Mouse (Mus musculus) CH12.LX (cell line): ENCODE results near the gene Nudt15. TPM values are rescaled to one million over a fixed set of nuclear protein-coding genes. Genes with fewer than 3 reads are reported as not detected.

Source experiments
- DNase-seq: peaks from one replicate; pipeline ENCODE4 v3.0.0-alpha.2; 2013; ENCODE audit errors: extremely low read depth
- H3K27ac ChIP-seq: 2 replicates; pipeline ENCODE4 v1.5.1; 2012; ENCODE audit warnings: low read depth, mild to moderate bottlenecking, control low read depth, moderate library complexity; ENCODE audit not compliant: insufficient read depth
- H3K27me3 ChIP-seq: replicated peaks from 2 replicates; pipeline ENCODE3; 2012; ENCODE audit warnings: inconsistent platforms
- H3K36me3 ChIP-seq, 2 experiments: replicated peaks in 1 of 2; 2 replicates each; pipeline versions ENCODE3 to v1.6.1; 2012; ENCODE audit warnings: inconsistent platforms in 1 of 2, low read length in 1 of 2, mild to moderate bottlenecking in 1 of 2, mixed read lengths in 1 of 2, moderate library complexity in 1 of 2; ENCODE audit not compliant: control insufficient read depth in 1 of 2, insufficient read depth in 1 of 2
- H3K4me1 ChIP-seq, 2 experiments: 2 replicates each; pipeline ENCODE4 v1.6.1; 2012; ENCODE audit warnings: inconsistent platforms in 1 of 2, moderate library complexity in 1 of 2; ENCODE audit not compliant: insufficient read depth in 2 of 2, control insufficient read depth in 1 of 2
- H3K4me2 ChIP-seq: 2 replicates; pipeline ENCODE4 v1.6.1; 2012; ENCODE audit warnings: low read depth, mild to moderate bottlenecking, control low read depth; ENCODE audit not compliant: poor library complexity, insufficient read depth, severe bottlenecking
- H3K4me3 ChIP-seq, 3 experiments: fragments of 150-350 bp in 1 of 3; sonication (generic) in 1 of 3; replicated peaks in 1 of 3; 2 replicates each; pipeline versions ENCODE3 to v1.5.1; 2011 to 2012; ENCODE audit warnings: low read depth in 2 of 3, low read length in 2 of 3, mild to moderate bottlenecking in 2 of 3, moderate library complexity in 2 of 3, control low read depth in 1 of 3, improper control_type of control experiment in 1 of 3, inconsistent platforms in 1 of 3, mixed read lengths in 1 of 3; ENCODE audit not compliant: poor library complexity in 1 of 3
- H3K79me2 ChIP-seq: replicated peaks from 2 replicates; pipeline ENCODE4 v1.6.1; 2012; ENCODE audit warnings: mild to moderate bottlenecking, moderate library complexity; ENCODE audit not compliant: control insufficient read depth, poor library complexity, insufficient read depth, severe bottlenecking; ENCODE audit errors: extremely low read depth
- H3K9ac ChIP-seq: 2 replicates; pipeline ENCODE4 v1.6.1; 2012; ENCODE audit warnings: low read depth, mild to moderate bottlenecking, control low read depth, moderate library complexity; ENCODE audit not compliant: insufficient read depth
- H3K9me3 ChIP-seq: replicated peaks from 2 replicates; pipeline ENCODE3; 2012; ENCODE audit warnings: low read length, inconsistent platforms, mixed read lengths
- E2F4 ChIP-seq: IDR thresholded peaks from 2 replicates; pipeline ENCODE4 v1.6.1; 2011; ENCODE audit warnings: low read depth, low read length, improper control_type of control experiment; ENCODE audit not compliant: insufficient replicate concordance
- ELF1 ChIP-seq: IDR thresholded peaks from 2 replicates; pipeline ENCODE4 v1.6.1; 2014; ENCODE audit warnings: low read depth, mild to moderate bottlenecking, inconsistent platforms, low read length, improper control_type of control experiment
- GABPA ChIP-seq: IDR thresholded peaks from 2 replicates; pipeline ENCODE4 v1.6.1; 2012; ENCODE audit warnings: low read depth, low read length, improper control_type of control experiment, inconsistent platforms; ENCODE audit not compliant: insufficient replicate concordance
- JUND ChIP-seq: conservative IDR thresholded peaks from 2 replicates; pipeline ENCODE4 v1.6.1; 2011; ENCODE audit warnings: low read depth, low read length, improper control_type of control experiment
- MAFK ChIP-seq: IDR thresholded peaks from 2 replicates; pipeline ENCODE4 v1.6.1; 2011; ENCODE audit warnings: low read length, improper control_type of control experiment; ENCODE audit not compliant: insufficient replicate concordance
- MAX ChIP-seq: IDR thresholded peaks from 2 replicates; pipeline ENCODE4 v1.6.1; 2011; ENCODE audit warnings: low read length, improper control_type of control experiment
- MAZ ChIP-seq: IDR thresholded peaks from 2 replicates; pipeline ENCODE4 v1.6.1; 2012; ENCODE audit warnings: low read depth, mild to moderate bottlenecking, inconsistent platforms, low read length, improper control_type of control experiment, moderate library complexity
- MEF2A ChIP-seq: IDR thresholded peaks from 2 replicates; pipeline ENCODE4 v1.6.1; 2014; ENCODE audit warnings: low read depth, mild to moderate bottlenecking, inconsistent platforms, low read length, improper control_type of control experiment, borderline replicate concordance
- NELFE ChIP-seq: IDR thresholded peaks from 2 replicates; pipeline ENCODE4 v1.6.1; 2011; ENCODE audit warnings: low read depth, low read length, improper control_type of control experiment
- POLR2AphosphoS2 ChIP-seq: IDR thresholded peaks from 2 replicates; pipeline ENCODE4 v1.6.1; 2011; ENCODE audit warnings: low read depth, low read length, improper control_type of control experiment
- RCOR1 ChIP-seq: conservative IDR thresholded peaks from 2 replicates; pipeline ENCODE4 v1.6.1; 2012; ENCODE audit warnings: low read depth, mild to moderate bottlenecking, inconsistent platforms, low read length, improper control_type of control experiment
- SMC3 ChIP-seq: IDR thresholded peaks from 2 replicates; pipeline ENCODE4 v1.6.1; 2011; ENCODE audit warnings: low read depth, low read length, improper control_type of control experiment
- TBP ChIP-seq: conservative IDR thresholded peaks from 2 replicates; pipeline ENCODE4 v1.6.1; 2011; ENCODE audit warnings: low read depth, low read length, improper control_type of control experiment
- UBTF ChIP-seq: IDR thresholded peaks from 2 replicates; pipeline ENCODE4 v1.6.1; 2012; ENCODE audit warnings: low read depth, mild to moderate bottlenecking, inconsistent platforms, low read length, improper control_type of control experiment, moderate library complexity
- ZC3H11A ChIP-seq: IDR thresholded peaks from 2 replicates; pipeline ENCODE4 v1.6.1; 2012; ENCODE audit warnings: low read depth, mild to moderate bottlenecking, inconsistent platforms, low read length, improper control_type of control experiment
- ZKSCAN1 ChIP-seq: IDR thresholded peaks from 2 replicates; pipeline ENCODE4 v1.6.1; 2012; ENCODE audit warnings: low read depth, inconsistent platforms, low read length, improper control_type of control experiment, borderline replicate concordance
- ZMIZ1 ChIP-seq: IDR thresholded peaks from 2 replicates; pipeline ENCODE4 v1.6.1; 2012; ENCODE audit warnings: low read depth, mild to moderate bottlenecking, inconsistent platforms, low read length, improper control_type of control experiment
- ZNF384 ChIP-seq: IDR thresholded peaks from 2 replicates; pipeline ENCODE4 v1.6.1; 2012; ENCODE audit warnings: low read depth, low read length, improper control_type of control experiment, inconsistent platforms
- dilution Hi-C: fragments of 300-500 bp; cut with MboI; formaldehyde crosslinking; loops from 2 replicates; pipeline ENCODE4 v1.14.3; 2020; ENCODE audit warnings: low sequenced_read_pairs; ENCODE audit not compliant: extremely low pct_unique_long_range_greater_than_20kb, extremely low pct_ligation_motif_present
- in situ Hi-C: fragments of 300-500 bp; cut with MboI; formaldehyde crosslinking; loops from 3 replicates; pipeline ENCODE4 v1.14.3; 2019; ENCODE audit warnings: low sequenced_read_pairs, low pct_ligation_motif_present, low pct_unique_long_range_greater_than_20kb, mixed read lengths
- polyA plus RNA-seq: library from polyadenylated mRNA; unstranded; fragments of >175 nt; gene quantifications from 2 replicates; pipeline ENCODE4 v1.2.1, GENCODE M21; 2012; ENCODE audit warnings: low read depth; ENCODE audit not compliant: insufficient read length
- total RNA-seq, 2 experiments: library from RNA; depleted of rRNA; stranded (reverse); fragments of 300-350 nt in 1 of 2; fragments of >200 nt in 1 of 2; gene quantifications; 2 replicates each; pipeline ENCODE4 v1.2.3; 2012 to 2014

Nudt15 gene
- total and polyA plus RNA-seq, 3 experiments: 2.5 to 9.0 (median 6.8) TPM

DNA sequence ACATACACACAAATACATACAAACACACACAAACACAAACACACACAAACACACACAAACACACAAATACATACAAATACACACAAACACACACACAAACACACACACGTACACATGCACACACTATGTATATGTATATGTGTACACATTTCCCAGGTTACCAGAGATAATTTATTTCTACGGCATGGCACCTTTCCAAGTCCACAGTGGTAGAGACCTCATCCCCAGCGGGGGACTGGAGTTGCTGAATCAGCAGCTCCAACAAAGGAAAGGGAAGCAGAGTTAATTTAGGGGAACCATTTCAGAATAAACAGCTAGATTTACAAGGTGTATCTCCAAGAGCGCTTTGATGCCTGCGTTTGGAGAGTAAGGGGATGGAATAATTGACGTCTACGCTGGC, 75.8 kb downstream of the Nudt15 start:
- Histone ChIP-seq H3K4me2 (no peak overlapping the region), H3K4me3 (no peak overlapping the region), H3K9ac (no peak overlapping the region), H3K27me3 (no peaks in the 10 kb centered on the region), H3K27ac (no peak overlapping the region), H3K4me1 (peaks cover 5 to 27% of the 10 kb centered on the region in 2 experiments), H3K9me3 (no peaks in the 10 kb centered on the region), H3K36me3 (no peaks in the 10 kb centered on the region), H3K79me2 (no peaks in the 10 kb centered on the region)
- no peak for DNase-seq
- in situ Hi-C loops (no loop called here), dilution Hi-C loops (no loop called here)
- peak; percentile 47; the same call in 1 of the 2 replicates for TF ChIP-seq MAFK
- TF ChIP-seq E2F4: no peak

DNA sequence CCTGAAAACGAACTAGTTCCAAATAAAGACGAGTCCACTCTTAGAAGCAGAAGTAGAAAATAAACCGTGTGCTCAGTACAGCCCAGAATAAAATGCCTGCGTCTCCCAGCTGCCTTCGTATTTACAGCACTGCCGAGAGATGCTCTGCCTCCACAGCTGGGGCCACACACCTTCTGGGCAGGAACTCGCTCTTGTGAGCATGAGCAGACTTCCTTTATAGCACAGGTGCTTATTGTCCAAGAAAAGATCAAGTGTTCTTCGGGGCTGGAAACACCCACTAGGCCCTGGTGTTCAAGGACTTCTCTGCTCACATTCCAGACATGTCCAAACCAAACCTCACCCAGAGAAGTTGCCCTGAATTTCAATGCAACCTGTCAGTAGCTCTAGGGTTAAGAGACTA, 77.4 kb downstream of the Nudt15 start:
- no peak overlapping the region for H3K4me3 ChIP-seq
- H3K9me3 ChIP-seq: no peaks in the 10 kb centered on the region
- no peak overlapping the region for H3K27ac ChIP-seq
- H3K36me3 ChIP-seq: no peaks in the 10 kb centered on the region
- peak; percentile 35 for DNase-seq
- peaks cover 6 to 27% of the 10 kb centered on the region in 2 experiments for H3K4me1 ChIP-seq
- dilution Hi-C loops (no loop called here), in situ Hi-C loops (no loop called here)
- 0 out of 2 replicates have a peak overlapping the region, but pooled peaks have one; percentile 8 for H3K4me2 ChIP-seq
- no peak overlapping the region for H3K9ac ChIP-seq
- H3K79me2 ChIP-seq: no peaks in the 10 kb centered on the region
- H3K27me3 ChIP-seq: no peaks in the 10 kb centered on the region
- TF ChIP-seq MEF2A: no peak; the same call in 1 of the 2 replicates
- TF ChIP-seq UBTF: no peak
- TF ChIP-seq NELFE: no peak
- TF ChIP-seq E2F4: no peak
- no peak for TF ChIP-seq ELF1
- TF ChIP-seq JUND: no peak

DNA sequence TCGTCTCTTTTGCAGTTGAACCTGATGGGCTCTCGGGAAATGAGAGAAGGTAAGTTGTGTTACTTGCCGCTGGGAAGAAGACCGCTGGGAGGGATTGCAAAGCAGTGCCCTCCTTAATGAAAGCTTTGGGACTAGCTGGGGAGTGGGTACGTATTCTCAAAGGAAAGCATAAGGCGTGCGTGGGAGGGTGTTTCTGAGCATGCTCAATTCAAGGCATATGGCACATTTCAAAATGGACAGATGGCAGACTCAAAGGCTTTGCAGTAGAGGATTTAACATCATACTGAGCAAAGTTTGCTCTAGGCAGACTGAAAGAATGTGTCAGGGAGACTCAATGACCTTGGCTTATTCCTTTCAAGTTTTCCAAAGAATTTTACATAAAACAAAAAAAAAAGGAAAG, 78.5 kb downstream of the Nudt15 start:
- dilution Hi-C loops: no loop called here
- peaks cover 9 to 23% of the 10 kb centered on the region in 2 experiments for H3K4me1 ChIP-seq
- H3K27me3 ChIP-seq: no peaks in the 10 kb centered on the region
- H3K4me2 ChIP-seq: no peak overlapping the region
- no peaks in the 10 kb centered on the region for H3K36me3 ChIP-seq
- TF ChIP-seq ZC3H11A (no peak), POLR2AphosphoS2 (no peak), RCOR1 (no peak), GABPA (no peak), TBP (no peak), MAZ (no peak), MAX (no peak), JUND (no peak), ZMIZ1 (no peak), ELF1 (no peak), ZNF384 (no peak), ZKSCAN1 (no peak), SMC3 (no peak)
- in situ Hi-C loops: no loop called here
- H3K79me2 ChIP-seq: no peaks in the 10 kb centered on the region
- no peak overlapping the region for H3K4me3 ChIP-seq
- H3K9ac ChIP-seq: no peak overlapping the region
- H3K9me3 ChIP-seq: no peaks in the 10 kb centered on the region
- no peak for DNase-seq
- H3K27ac ChIP-seq: no peak overlapping the region
